Mouse (Mus musculus) erythroid progenitor cell, adult 5-6 weeks (primary cell): Measurements from ENCODE around the gene Il10rb. TPM values are rescaled to one million over a fixed set of nuclear protein-coding genes. Genes with fewer than 3 reads are reported as not detected.

Experiments used
- ATAC-seq: replicated peaks from 2 replicates; pipeline ENCODE4 v1.8.0; 2016; ENCODE audit warnings: moderate number of reproducible peaks, mild to moderate bottlenecking, moderate TSS enrichment, inconsistent platforms; ENCODE audit not compliant: poor library complexity, low FRiP score, severe bottlenecking
- total RNA-seq, 2 experiments: library from RNA; stranded (forward) in 1 of 2; stranded (reverse) in 1 of 2; fragments of 150-400 nt in 1 of 2; fragments of 186-747, 209-891 nt in 1 of 2; gene quantifications; 2 replicates each; pipeline versions ENCODE4 v1.2.3 to v1.2.4; 2015 to 2017; ENCODE audit warnings: low replicate concordance in 2 of 2

The Il10rb gene
- total RNA-seq, 2 experiments from 2014 or later, result 21.8 to 33.1 TPM

- no peak for ATAC-seq
Observed at GRCm38 (mm10) chr16:91444847-91445246, 38.9 kb downstream of the Il10rb start.

GRCm38 (mm10) chr16:91445566-91445965, 39.6 kb downstream of the Il10rb start:
- ATAC-seq, result no peak

- 0 out of 2 replicates have a peak, but pooled peaks have one; percentile 37 for ATAC-seq
Observed at GRCm38 (mm10) chr16:91446778-91447511, 41.0 kb downstream of the Il10rb start.

- peak; percentile 18 for ATAC-seq
Observed at GRCm38 (mm10) chr16:91447512-91447900, 41.5 kb downstream of the Il10rb start.

GRCm38 (mm10) chr16:91448088-91448487, 42.1 kb downstream of the Il10rb start:
- ATAC-seq, result peak; percentile 62

GRCm38 (mm10) chr16:91448895-91449294, 42.9 kb downstream of the Il10rb start:
- 0 out of 2 replicates have a peak, but pooled peaks have one; percentile 39 for ATAC-seq

GRCm38 (mm10) chr16:91450137-91451064, 44.4 kb downstream of the Il10rb start:
- ATAC-seq, result no peak

GRCm38 (mm10) chr16:91451949-91452348, 46.0 kb downstream of the Il10rb start:
- ATAC-seq, result no peak

GRCm38 (mm10) chr16:91452363-91452896, 46.5 kb downstream of the Il10rb start:
- no peak for ATAC-seq

GRCm38 (mm10) chr16:91455868-91456267, 49.9 kb downstream of the Il10rb start:
- ATAC-seq, result no peak

GRCm38 (mm10) chr16:91458301-91458746, 52.4 kb downstream of the Il10rb start:
- peak; percentile 46; the same call in 1 of the 2 replicates for ATAC-seq

- ATAC-seq, result no peak
Observed at GRCm38 (mm10) chr16:91458976-91459375, 53.0 kb downstream of the Il10rb start.

- no peak for ATAC-seq
Observed at GRCm38 (mm10) chr16:91459396-91459795, 53.4 kb downstream of the Il10rb start.

GRCm38 (mm10) chr16:91459841-91460370, 53.9 kb downstream of the Il10rb start:
- ATAC-seq, result no peak

GRCm38 (mm10) chr16:91461066-91461638, 55.2 kb downstream of the Il10rb start:
- no peak for ATAC-seq

- no peak for ATAC-seq
Observed at GRCm38 (mm10) chr16:91461773-91462181, 55.8 kb downstream of the Il10rb start.

GRCm38 (mm10) chr16:91462644-91463043, 56.7 kb downstream of the Il10rb start:
- no peak for ATAC-seq

GRCm38 (mm10) chr16:91463400-91463799, 57.4 kb downstream of the Il10rb start:
- no peak for ATAC-seq

GRCm38 (mm10) chr16:91463836-91464400, 58.0 kb downstream of the Il10rb start:
- no peak for ATAC-seq
